Mouse (Mus musculus) urinary bladder, postnatal 10 days (tissue): ENCODE data around the gene Prss48.

ENCODE experiments used
- DNase-seq: peaks from one replicate; pipeline ENCODE4 v3.0.0; 2022; ENCODE audit warnings: low spot score

The Prss48 gene

GRCm38 (mm10) chr3:86002423-86002822 lies at the start of gene Prss48:
Prss48 (minus strand) TSS chr3:86002491.
- DNase-seq = no peak

- DNase-seq = no peak
Measured at GRCm38 (mm10) chr3:86049041-86049440, 46.8 kb upstream of the Prss48 start.

- no peak for DNase-seq
Measured at GRCm38 (mm10) chr3:86047686-86048408, 45.6 kb upstream of the Prss48 start.

GRCm38 (mm10) chr3:86040286-86041201 lies 38.3 kb upstream of the Prss48 start:
- DNase-seq = no peak

GRCm38 (mm10) chr3:86038648-86039047 lies 36.4 kb upstream of the Prss48 start:
- no peak for DNase-seq

GRCm38 (mm10) chr3:86037926-86038484 lies 35.7 kb upstream of the Prss48 start:
- DNase-seq = no peak

- DNase-seq = no peak
Measured at GRCm38 (mm10) chr3:86033455-86034090, 31.3 kb upstream of the Prss48 start.

GRCm38 (mm10) chr3:86030566-86030965 lies 28.3 kb upstream of the Prss48 start:
- DNase-seq = no peak

- no peak for DNase-seq
Measured at GRCm38 (mm10) chr3:86028658-86029375, 26.5 kb upstream of the Prss48 start.

- DNase-seq = no peak
Measured at GRCm38 (mm10) chr3:86025341-86026137, 23.2 kb upstream of the Prss48 start.

GRCm38 (mm10) chr3:86024065-86024795 lies 21.9 kb upstream of the Prss48 start:
- DNase-seq = no peak

- no peak for DNase-seq
Measured at GRCm38 (mm10) chr3:86021651-86022050, 19.4 kb upstream of the Prss48 start.

- DNase-seq = no peak
Measured at GRCm38 (mm10) chr3:86020921-86021650, 18.8 kb upstream of the Prss48 start.

- no peak for DNase-seq
Measured at GRCm38 (mm10) chr3:86017484-86017883, 15.2 kb upstream of the Prss48 start.

GRCm38 (mm10) chr3:86016965-86017364 lies 14.7 kb upstream of the Prss48 start:
- no peak for DNase-seq

- DNase-seq = no peak
Measured at GRCm38 (mm10) chr3:86013837-86014236, 11.5 kb upstream of the Prss48 start.

- no peak for DNase-seq
Measured at GRCm38 (mm10) chr3:86011833-86012232, 9.5 kb upstream of the Prss48 start.

GRCm38 (mm10) chr3:86011373-86011772 lies 9.1 kb upstream of the Prss48 start:
- DNase-seq = no peak

GRCm38 (mm10) chr3:86010618-86011017 lies 8.3 kb upstream of the Prss48 start:
- no peak for DNase-seq
